Comparison of ENCODE assay signal across 13 mouse cellular contexts in the genomic region with DNA sequence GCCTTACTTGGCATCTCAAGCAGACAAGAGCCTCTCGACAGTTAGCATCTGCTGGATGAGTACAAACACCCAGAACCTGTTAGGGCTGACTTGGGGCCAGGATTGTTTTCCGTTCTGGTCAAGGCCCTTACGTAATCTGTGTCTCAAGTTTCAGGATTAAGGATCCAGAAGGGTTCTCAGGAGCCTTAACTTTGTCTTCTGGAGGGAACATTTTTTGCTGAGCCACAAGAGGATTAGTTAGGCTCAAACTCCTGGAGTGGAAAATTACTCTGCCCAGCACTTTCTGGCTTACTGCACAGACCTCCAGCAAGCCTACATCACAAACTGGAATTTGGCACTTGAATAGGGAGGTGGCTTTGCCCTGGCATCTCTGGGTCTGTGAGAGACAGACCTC. TPM values are rescaled to one million over a fixed set of nuclear protein-coding genes. Genes with fewer than 3 reads are reported as not detected.
DNase-seq lines count a peak whose midpoint lies in the region; ATAC-seq and TF ChIP-seq lines count a peak whose summit lies in the region.
"Had no signal": no experiment of that assay in that cellular context is flagged by ENCODE, and none has a peak within 500 bp of the region (broad histone marks: within the 10 kb centered on the region; RNA-seq: fewer than 3 reads in every experiment).

No protein-coding gene starts in this region.

- H3K4me1 ChIP-seq in kidney, embryonic 14.5 days (ENCODE audit: control insufficient read depth, insufficient read depth, low read length), result no peaks in the 10 kb centered on the region
- H3K4me1 ChIP-seq in lung, postnatal 0 days (ENCODE audit: insufficient read depth, low read depth, low read length), result peaks cover 7% of the 10 kb centered on the region
- no peaks in the 10 kb centered on the region for H3K4me1 ChIP-seq in midbrain, embryonic 11.5 days (ENCODE audit: control insufficient read depth, insufficient read depth, low read length)
- no peaks in the 10 kb centered on the region for H3K4me1 ChIP-seq in hindbrain, embryonic 11.5 days (replicated peaks; ENCODE audit: control insufficient read depth, insufficient read depth, low read length)
- H3K4me1 ChIP-seq in limb, embryonic 10.5 days, result no peaks in the 10 kb centered on the region
- H3K4me1 ChIP-seq: forebrain, embryonic 15.5 days had no signal

- TF ChIP-seq CTCF in lung, postnatal 0 days (IDR thresholded peaks at IDR 0.05), result no peak

- no peaks in the 10 kb centered on the region for H3K27me3 ChIP-seq in kidney, embryonic 14.5 days (ENCODE audit: control insufficient read depth, insufficient read depth, low read length)
- no peaks in the 10 kb centered on the region for H3K27me3 ChIP-seq in lung, postnatal 0 days (replicated peaks; ENCODE audit: insufficient read depth, low read length)
- no peaks in the 10 kb centered on the region for H3K27me3 ChIP-seq in midbrain, embryonic 11.5 days (ENCODE audit: control insufficient read depth, insufficient read depth, low read length)
- H3K27me3 ChIP-seq in hindbrain, embryonic 11.5 days (ENCODE audit: control insufficient read depth, insufficient read depth, low read length), result no peaks in the 10 kb centered on the region
- H3K27me3 ChIP-seq in limb, embryonic 10.5 days (ENCODE audit: low read depth, poor library complexity, severe bottlenecking), result no peaks in the 10 kb centered on the region
- H3K27me3 ChIP-seq: forebrain, embryonic 15.5 days had no signal

- no peak overlapping the region for H3K9ac ChIP-seq in kidney, embryonic 14.5 days (ENCODE audit: low read depth, low read length)
- no peak overlapping the region for H3K9ac ChIP-seq in lung, postnatal 0 days (replicated peaks; ENCODE audit: low read depth)
- H3K9ac ChIP-seq in midbrain, embryonic 11.5 days (ENCODE audit: low read length), result no peak overlapping the region
- no peak overlapping the region for H3K9ac ChIP-seq in hindbrain, embryonic 11.5 days (ENCODE audit: low read depth, low read length)
- H3K9ac ChIP-seq: forebrain, embryonic 15.5 days; hindbrain, embryonic 14.5 days had no signal

- H3K4me2 ChIP-seq in kidney, embryonic 14.5 days (replicated peaks; ENCODE audit: low read depth, low read length), result no peak overlapping the region
- no peak overlapping the region for H3K4me2 ChIP-seq in lung, postnatal 0 days (replicated peaks; ENCODE audit: low read depth, low read length)
- H3K4me2 ChIP-seq in midbrain, embryonic 11.5 days, result no peak overlapping the region
- H3K4me2 ChIP-seq in hindbrain, embryonic 11.5 days (replicated peaks; ENCODE audit: low read depth, low read length), result no peak overlapping the region
- H3K4me2 ChIP-seq: forebrain, embryonic 15.5 days; hindbrain, embryonic 14.5 days had no signal

- H3K9me3 ChIP-seq in kidney, embryonic 14.5 days (ENCODE audit: control insufficient read depth, low read length), result no peaks in the 10 kb centered on the region
- H3K9me3 ChIP-seq in lung, postnatal 0 days (ENCODE audit: low read length), result no peaks in the 10 kb centered on the region
- H3K9me3 ChIP-seq in midbrain, embryonic 11.5 days (ENCODE audit: control insufficient read depth, low read length), result no peaks in the 10 kb centered on the region
- no peaks in the 10 kb centered on the region for H3K9me3 ChIP-seq in hindbrain, embryonic 11.5 days (ENCODE audit: control insufficient read depth, low read length)
- no peaks in the 10 kb centered on the region for H3K9me3 ChIP-seq in limb, embryonic 10.5 days (replicated peaks)
- H3K9me3 ChIP-seq: forebrain, embryonic 15.5 days had no signal

- 60% methylated on average over 3 of the region's 3 CpGs for WGBS in kidney, embryonic 14.5 days
- WGBS in lung, postnatal 0 days, result 35% methylated on average over 3 of the region's 3 CpGs
- 58% methylated on average over 3 of the region's 3 CpGs for WGBS in midbrain, embryonic 11.5 days
- 89% methylated on average over 3 of the region's 3 CpGs for WGBS in hindbrain, embryonic 11.5 days
- WGBS in limb, embryonic 10.5 days, result 87% methylated on average over 3 of the region's 3 CpGs

- H3K4me3 ChIP-seq in kidney, embryonic 14.5 days (ENCODE audit: low read length), result no peak overlapping the region
- no peak overlapping the region for H3K4me3 ChIP-seq in lung, postnatal 0 days (ENCODE audit: low read depth, low read length)
- H3K4me3 ChIP-seq in midbrain, embryonic 11.5 days (ENCODE audit: low read depth, low read length), result no peak overlapping the region
- H3K4me3 ChIP-seq in hindbrain, embryonic 11.5 days (ENCODE audit: low read depth, low read length), result no peak overlapping the region
- no peak overlapping the region for H3K4me3 ChIP-seq in limb, embryonic 10.5 days
- H3K4me3 ChIP-seq: forebrain, embryonic 15.5 days had no signal

- DNase-seq in kidney, adult 11 months, result peak; percentile 69
- DNase-seq in NIH3T3 (ENCODE audit: low read depth), result peak; percentile 44
- peak; percentile 64 to 79 for DNase-seq in kidney, adult 8-10 months
- peak; percentile 92 for DNase-seq in lung, postnatal 0 days (ENCODE audit: low spot score)
- DNase-seq in midbrain, embryonic 11.5 days (ENCODE audit: low spot score, missing footprints), result no peak
- DNase-seq in hindbrain, embryonic 11.5 days (ENCODE audit: low spot score), result no peak
- no peak for DNase-seq in limb, embryonic 10.5 days (ENCODE audit: low spot score)
- DNase-seq: cerebellum, adult 11-12 months; liver had no signal

- H3K27ac ChIP-seq in kidney, embryonic 14.5 days (ENCODE audit: low read depth, low read length), result no peak overlapping the region
- peak overlapping the region; percentile 82 for H3K27ac ChIP-seq in lung, postnatal 0 days (ENCODE audit: low read length)
- H3K27ac ChIP-seq in midbrain, embryonic 11.5 days (ENCODE audit: low read depth, low read length), result no peak overlapping the region
- no peak overlapping the region for H3K27ac ChIP-seq in hindbrain, embryonic 11.5 days (ENCODE audit: low read depth, low read length)
- H3K27ac ChIP-seq in limb, embryonic 10.5 days, result no peak overlapping the region
- H3K27ac ChIP-seq: forebrain, embryonic 15.5 days; hindbrain, embryonic 14.5 days had no signal

- peaks cover 84% of the 10 kb centered on the region for H3K36me3 ChIP-seq in kidney, embryonic 14.5 days (ENCODE audit: control insufficient read depth, insufficient read depth, low read length)
- peaks cover 68% of the 10 kb centered on the region for H3K36me3 ChIP-seq in lung, postnatal 0 days (ENCODE audit: insufficient read depth, low read length)
- H3K36me3 ChIP-seq in midbrain, embryonic 11.5 days (ENCODE audit: control insufficient read depth, insufficient read depth, low read length), result peaks cover 28% of the 10 kb centered on the region
- peaks cover 12% of the 10 kb centered on the region for H3K36me3 ChIP-seq in hindbrain, embryonic 11.5 days (ENCODE audit: control insufficient read depth, insufficient read depth, low read length)
- H3K36me3 ChIP-seq in limb, embryonic 10.5 days, result peaks cover 99% of the 10 kb centered on the region

- no peak for ATAC-seq in kidney, embryonic 14.5 days (ENCODE audit: low FRiP score, low TSS enrichment)
- peak; percentile 85 for ATAC-seq in lung, postnatal 0 days
- no peak for ATAC-seq in midbrain, embryonic 11.5 days (ENCODE audit: low FRiP score)
- ATAC-seq in hindbrain, embryonic 11.5 days (ENCODE audit: low FRiP score), result no peak
- ATAC-seq: activated CD4-positive, CD25-positive, alpha-beta regulatory T cell, adult 4 months; forebrain, embryonic 15.5 days had no signal

- TF ChIP-seq EP300 in lung, postnatal 0 days (IDR thresholded peaks at IDR 0.05), result peak; percentile 72

RNA-seq across cellular contexts. Expression of gene Alas1, which starts 11.6 kb away (rescaled TPM):
- 71.8 and 95.3 TPM in 2 replicates for polyA plus RNA-seq in kidney, embryonic 14.5 days (2014; fragmentation: Nextera tagmentation; extraction: Ambion mirVana)
- 292 and 310 TPM in 2 replicates for polyA plus RNA-seq in lung, postnatal 0 days (2015; fragmentation: Nextera tagmentation; extraction: Ambion mirVana)
- 91.0 and 91.4 TPM in 2 replicates for polyA plus RNA-seq in midbrain, embryonic 11.5 days (2014; fragmentation: Nextera tagmentation; extraction: Ambion mirVana)
- 83.8 and 84.7 TPM in 2 replicates for polyA plus RNA-seq in hindbrain, embryonic 11.5 days (2014; fragmentation: Nextera tagmentation; extraction: Ambion mirVana)
- 62.8 and 77.9 TPM in 2 replicates for polyA plus RNA-seq in limb, embryonic 10.5 days (2016; fragmentation: Nextera tagmentation; extraction: Ambion mirVana)

RNA-seq across cellular contexts. Expression of gene Tlr9, which starts 14.4 kb away (rescaled TPM):
- polyA plus RNA-seq in kidney, embryonic 14.5 days (2014; fragmentation: Nextera tagmentation; extraction: Ambion mirVana), result 0.14 TPM in 1 of 2 replicates, not detected in the other
- polyA plus RNA-seq in lung, postnatal 0 days (2015; fragmentation: Nextera tagmentation; extraction: Ambion mirVana), result 0.12 and 0.15 TPM in 2 replicates
- polyA plus RNA-seq in midbrain, embryonic 11.5 days (2014; fragmentation: Nextera tagmentation; extraction: Ambion mirVana), result 0.15 TPM in 1 of 2 replicates, not detected in the other
- polyA plus RNA-seq in hindbrain, embryonic 11.5 days (2014; fragmentation: Nextera tagmentation; extraction: Ambion mirVana), result not detected in 2 replicates
- polyA plus RNA-seq in limb, embryonic 10.5 days (2016; fragmentation: Nextera tagmentation; extraction: Ambion mirVana), result not detected in 2 replicates
- polyA plus RNA-seq: forebrain, embryonic 15.5 days had no signal

RNA-seq across cellular contexts. Expression of gene Twf2, which starts 33.9 kb away (rescaled TPM):
- polyA plus RNA-seq in kidney, embryonic 14.5 days (2014; fragmentation: Nextera tagmentation; extraction: Ambion mirVana), result 77.9 and 80.8 TPM in 2 replicates
- 64.2 and 64.6 TPM in 2 replicates for polyA plus RNA-seq in lung, postnatal 0 days (2015; fragmentation: Nextera tagmentation; extraction: Ambion mirVana)
- polyA plus RNA-seq in midbrain, embryonic 11.5 days (2014; fragmentation: Nextera tagmentation; extraction: Ambion mirVana), result 55.6 and 61.4 TPM in 2 replicates
- polyA plus RNA-seq in hindbrain, embryonic 11.5 days (2014; fragmentation: Nextera tagmentation; extraction: Ambion mirVana), result 57.3 and 59.6 TPM in 2 replicates
- 75.1 and 76.6 TPM in 2 replicates for polyA plus RNA-seq in limb, embryonic 10.5 days (2016; fragmentation: Nextera tagmentation; extraction: Ambion mirVana)

RNA-seq across cellular contexts. Expression of gene Ppm1m, which starts 37.3 kb away (rescaled TPM):
- polyA plus RNA-seq in kidney, embryonic 14.5 days (2014; fragmentation: Nextera tagmentation; extraction: Ambion mirVana), result 36.4 and 43.1 TPM in 2 replicates
- polyA plus RNA-seq in lung, postnatal 0 days (2015; fragmentation: Nextera tagmentation; extraction: Ambion mirVana), result 33.4 and 37.2 TPM in 2 replicates
- polyA plus RNA-seq in midbrain, embryonic 11.5 days (2014; fragmentation: Nextera tagmentation; extraction: Ambion mirVana), result 23.6 and 26.9 TPM in 2 replicates
- 21.7 TPM in 2 replicates for polyA plus RNA-seq in hindbrain, embryonic 11.5 days (2014; fragmentation: Nextera tagmentation; extraction: Ambion mirVana)
- 53.1 and 57.5 TPM in 2 replicates for polyA plus RNA-seq in limb, embryonic 10.5 days (2016; fragmentation: Nextera tagmentation; extraction: Ambion mirVana)

RNA-seq across cellular contexts. Expression of gene Poc1a, which starts 44.0 kb away (rescaled TPM):
- 25.6 and 29.1 TPM in 2 replicates for polyA plus RNA-seq in kidney, embryonic 14.5 days (2014; fragmentation: Nextera tagmentation; extraction: Ambion mirVana)
- 9.7 and 9.9 TPM in 2 replicates for polyA plus RNA-seq in lung, postnatal 0 days (2015; fragmentation: Nextera tagmentation; extraction: Ambion mirVana)
- polyA plus RNA-seq in midbrain, embryonic 11.5 days (2014; fragmentation: Nextera tagmentation; extraction: Ambion mirVana), result 29.4 and 30.9 TPM in 2 replicates
- polyA plus RNA-seq in hindbrain, embryonic 11.5 days (2014; fragmentation: Nextera tagmentation; extraction: Ambion mirVana), result 27.3 and 27.6 TPM in 2 replicates
- 42.9 and 43.9 TPM in 2 replicates for polyA plus RNA-seq in limb, embryonic 10.5 days (2016; fragmentation: Nextera tagmentation; extraction: Ambion mirVana)

Comparison
In these comparisons a context has a peak if more than half of its experiments do, and no peak if none do; other contexts are left out.
1. DNase-seq: peak in kidney, adult 11 months (single experiment), NIH3T3 (single experiment), kidney, adult 8-10 months (2 of 2) and lung, postnatal 0 days (single experiment); none in midbrain, embryonic 11.5 days (single experiment), hindbrain, embryonic 11.5 days (single experiment) and limb, embryonic 10.5 days (single experiment).